Mouse (Mus musculus) small intestine, adult 2 months (tissue): ENCODE data around the gene AI661453. TPM values are rescaled to one million over a fixed set of nuclear protein-coding genes. Genes with fewer than 3 reads are reported as not detected.
A peak's percentile ranks its signal among the peaks of the same experiment; 100 is the strongest.

Source experiments
- H3K27ac ChIP-seq: fragments of 200-500 bp; 2 replicates; pipeline ENCODE4 v1.5.1; 2012; ENCODE audit warnings: low read depth, low read length, control low read depth, inconsistent platforms; ENCODE audit not compliant: insufficient read depth
- H3K27me3 ChIP-seq: fragments of 200-500 bp; 2 replicates; pipeline ENCODE4 v1.6.1; 2012; ENCODE audit warnings: mild to moderate bottlenecking, moderate library complexity, low read length, inconsistent platforms; ENCODE audit not compliant: control insufficient read depth, insufficient read depth
- H3K36me3 ChIP-seq: fragments of 200-500 bp; 2 replicates; pipeline ENCODE4 v1.6.1; 2012; ENCODE audit warnings: mild to moderate bottlenecking, low read length, control low read depth, inconsistent platforms; ENCODE audit not compliant: control insufficient read depth, insufficient read depth
- H3K4me1 ChIP-seq: fragments of 200-500 bp; 2 replicates; pipeline ENCODE4 v1.6.1; 2012; ENCODE audit warnings: low read length, inconsistent platforms, mixed read lengths; ENCODE audit not compliant: control insufficient read depth, insufficient read depth, insufficient read length
- H3K4me3 ChIP-seq: fragments of 200-500 bp; 2 replicates; pipeline ENCODE4 v1.5.1; 2012; ENCODE audit warnings: low read depth, mild to moderate bottlenecking, control low read depth, inconsistent platforms, low read length, moderate library complexity
- CTCF ChIP-seq: fragments of 200-500 bp; IDR thresholded peaks from 2 replicates; pipeline ENCODE4 v1.5.1; 2012; ENCODE audit warnings: low read depth, mild to moderate bottlenecking, control low read depth, inconsistent platforms, low read length, moderate library complexity, mixed read lengths; ENCODE audit not compliant: insufficient replicate concordance, insufficient read length; ENCODE audit errors: extremely low read depth
- POLR2A ChIP-seq: fragments of 200-500 bp; IDR thresholded peaks from 2 replicates; pipeline ENCODE4 v1.6.1; 2012; ENCODE audit warnings: low read depth, mild to moderate bottlenecking, control low read depth, inconsistent platforms, low read length, moderate library complexity
- WGBS: fragments of 180-500 bp; shearing (Covaris S2); methylation state at CpG from one replicate; pipeline ENCODE4 v1.1.7; 2018; 5-methylcytosine and 5-hydroxymethylcytosine counted together
- polyA plus RNA-seq: library from polyadenylated mRNA; depleted of rRNA; stranded (reverse); fragments of >200 nt; gene quantifications from 2 replicates; pipeline ENCODE4 v1.2.3, GENCODE M21; 2012

Gene AI661453
- polyA plus RNA-seq, 1 experiment: 27.3 TPM

GRCm38 (mm10) chr17:47459341-47459919, 23.0 kb downstream of the AI661453 start:
- Histone ChIP-seq H3K36me3 (no peaks in the 10 kb centered on the region), H3K4me3 (no peak overlapping the region), H3K27me3 (no peaks in the 10 kb centered on the region), H3K4me1 (peaks cover 55% of the 10 kb centered on the region), H3K27ac (peak overlapping the region; percentile 77)
- TF ChIP-seq POLR2A (no peak), CTCF (no peak)
- WGBS: 24% methylated on average over 3 of the region's 3 CpGs

GRCm38 (mm10) chr17:47461688-47462087, 25.3 kb downstream of the AI661453 start:
- Histone ChIP-seq H3K36me3 (peaks cover 11% of the 10 kb centered on the region), H3K4me1 (peaks cover 50% of the 10 kb centered on the region), H3K4me3 (no peak overlapping the region), H3K27ac (peak overlapping the region; percentile 63), H3K27me3 (no peaks in the 10 kb centered on the region)
- WGBS: 25% methylated on average over 3 of the region's 3 CpGs
- no peak for TF ChIP-seq POLR2A
- no peak for TF ChIP-seq CTCF

GRCm38 (mm10) chr17:47462209-47462608, 25.8 kb downstream of the AI661453 start:
- peaks cover 15% of the 10 kb centered on the region for H3K36me3 ChIP-seq
- TF ChIP-seq CTCF (no peak), POLR2A (no peak)
- H3K27me3 ChIP-seq: no peaks in the 10 kb centered on the region
- WGBS: 26% methylated on average over 7 of the region's 7 CpGs
- H3K4me3 ChIP-seq: no peak overlapping the region
- peak overlapping the region; percentile 63 for H3K27ac ChIP-seq
- peaks cover 50% of the 10 kb centered on the region for H3K4me1 ChIP-seq

GRCm38 (mm10) chr17:47462728-47463388, 26.4 kb downstream of the AI661453 start:
- no peak for TF ChIP-seq CTCF
- TF ChIP-seq POLR2A: no peak
- H3K27ac ChIP-seq: peak overlapping the region; percentile 63
- H3K36me3 ChIP-seq: peaks cover 21% of the 10 kb centered on the region
- WGBS: 23% methylated on average over 9 of the region's 9 CpGs
- no peak overlapping the region for H3K4me3 ChIP-seq
- no peaks in the 10 kb centered on the region for H3K27me3 ChIP-seq
- H3K4me1 ChIP-seq: peaks cover 50% of the 10 kb centered on the region

- Histone ChIP-seq H3K27ac (peak overlapping the region; percentile 83), H3K4me3 (peak overlapping the region; percentile 25), H3K27me3 (no peaks in the 10 kb centered on the region), H3K4me1 (peaks cover 46% of the 10 kb centered on the region), H3K36me3 (peaks cover 34% of the 10 kb centered on the region)
- WGBS: 29% methylated on average over 12 of the region's 12 CpGs
- TF ChIP-seq POLR2A (no peak), CTCF (no peak)
Measured at GRCm38 (mm10) chr17:47464248-47464965, 28.0 kb downstream of the AI661453 start.

- Histone ChIP-seq H3K27ac (no peak overlapping the region), H3K4me1 (peaks cover 40% of the 10 kb centered on the region)
- TF ChIP-seq CTCF (no peak), POLR2A (no peak)
Measured at GRCm38 (mm10) chr17:47465016-47465415, 28.6 kb downstream of the AI661453 start.

GRCm38 (mm10) chr17:47466284-47466683, 29.9 kb downstream of the AI661453 start:
- no peak overlapping the region for H3K27ac ChIP-seq
- H3K4me3 ChIP-seq: no peak overlapping the region
- H3K4me1 ChIP-seq: peaks cover 34% of the 10 kb centered on the region
- TF ChIP-seq POLR2A: no peak
- no peak for TF ChIP-seq CTCF
- no peaks in the 10 kb centered on the region for H3K27me3 ChIP-seq
- WGBS: 76% methylated on average over 9 of the region's 9 CpGs
- H3K36me3 ChIP-seq: peaks cover 41% of the 10 kb centered on the region

More at GRCm38 (mm10) chr17:47465016-47465415, 28.6 kb downstream of the AI661453 start:
- peaks cover 37% of the 10 kb centered on the region for H3K36me3 ChIP-seq
- H3K27me3 ChIP-seq: no peaks in the 10 kb centered on the region
- H3K4me3 ChIP-seq: no peak overlapping the region
- WGBS: 79% methylated on average over 11 of the region's 11 CpGs
